Mouse (Mus musculus) embryo, embryonic 10.5 days (tissue): ENCODE data around the gene Tmco3.
"Not testable (repeated sequence)": the region's sequence is repeated elsewhere in the genome, so short reads cannot be mapped to it uniquely, and the experiment has no call there.

Experiments used
- DNase-seq: peaks from one replicate; pipeline ENCODE4 v3.0.0-alpha.2; 2015; ENCODE audit warnings: low spot score

The Tmco3 gene

DNA sequence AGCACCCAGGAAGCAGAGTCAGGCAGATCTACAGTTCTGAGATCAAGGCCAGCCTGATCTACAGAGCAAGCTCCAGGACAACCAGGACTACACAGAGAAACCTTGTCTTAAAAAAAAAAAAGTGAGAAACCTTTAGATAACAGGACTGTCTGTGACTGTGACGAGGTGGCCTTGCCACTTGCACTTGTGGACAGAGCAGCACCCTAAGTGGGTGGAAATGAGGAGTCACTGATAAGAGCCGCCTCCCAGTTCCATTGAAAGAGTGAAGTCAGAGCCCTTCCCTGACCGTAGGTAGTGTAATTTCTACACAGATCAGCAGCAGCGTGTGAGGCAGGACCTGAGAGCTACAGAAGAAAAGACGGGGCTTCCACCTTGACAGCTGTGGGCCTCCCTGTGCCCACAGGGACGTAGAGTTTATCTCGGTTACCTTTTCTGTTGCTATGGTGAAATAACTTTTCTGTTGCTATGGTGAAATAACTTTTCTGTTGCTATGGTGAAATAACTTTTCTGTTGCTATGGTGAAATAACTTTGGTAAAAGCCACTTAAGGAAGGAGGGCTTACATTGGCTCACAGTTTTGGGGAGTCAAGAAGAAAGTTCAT lies 18.4 kb downstream of the Tmco3 start:
- DNase-seq, result no peak

DNA sequence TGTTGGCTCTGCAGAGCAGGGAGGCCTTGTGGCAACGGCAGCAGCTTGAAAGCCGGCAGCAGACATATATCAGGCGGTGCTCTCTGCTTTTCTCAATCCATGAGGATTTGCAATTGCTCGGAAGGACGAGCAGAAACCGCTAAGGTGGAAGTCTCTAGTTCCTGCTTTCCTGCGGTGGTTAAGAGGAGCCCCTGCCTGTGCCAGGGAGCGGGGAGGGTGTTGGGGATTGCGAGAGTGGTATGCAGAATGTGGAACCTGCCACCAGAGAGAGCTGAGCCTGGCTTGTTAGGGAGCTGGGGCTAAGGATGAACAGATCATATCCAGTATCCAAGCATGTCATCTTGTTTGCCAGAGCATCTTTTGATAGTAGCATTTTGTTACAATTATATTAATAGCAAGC lies 18.9 kb downstream of the Tmco3 start:
- no peak for DNase-seq

DNA sequence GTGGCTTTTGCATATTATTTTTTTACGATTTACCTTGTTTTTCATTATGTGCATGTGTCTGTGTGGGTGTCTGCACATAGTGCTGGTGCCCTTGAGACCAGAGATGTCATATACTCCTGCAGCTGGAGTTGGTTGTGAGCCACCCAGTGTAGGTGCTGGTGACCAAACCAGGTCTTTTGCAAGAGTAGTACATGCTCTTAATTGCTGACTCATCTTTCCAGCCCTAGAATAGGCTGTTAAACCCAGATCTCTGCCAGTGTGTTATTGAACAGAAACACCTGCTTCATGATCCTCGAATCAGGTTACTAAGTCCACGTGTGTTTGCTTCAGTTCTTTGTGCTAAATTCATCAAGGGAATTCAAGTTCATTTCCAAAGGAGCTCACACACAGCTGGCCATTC lies 26.9 kb downstream of the Tmco3 start:
- no peak for DNase-seq

DNA sequence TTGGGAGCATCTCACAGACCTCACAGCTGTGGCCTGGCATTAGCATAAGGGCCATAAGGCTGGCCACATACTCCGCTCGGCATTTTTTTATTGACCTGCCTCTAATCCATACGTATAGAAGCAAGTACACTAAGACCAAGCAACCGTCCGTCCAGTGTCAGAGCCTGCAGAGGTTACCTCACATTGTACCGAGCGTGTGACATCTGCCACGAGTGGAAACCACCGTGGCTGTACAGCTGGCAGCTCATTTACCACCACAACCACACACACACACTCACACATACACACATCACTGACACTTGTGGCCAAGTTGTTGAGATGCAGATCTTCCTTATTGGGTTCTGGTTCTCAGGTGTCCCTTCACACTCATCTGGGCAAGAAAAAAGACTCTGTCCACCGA lies 28.7 kb downstream of the Tmco3 start:
- DNase-seq, result no peak

DNA sequence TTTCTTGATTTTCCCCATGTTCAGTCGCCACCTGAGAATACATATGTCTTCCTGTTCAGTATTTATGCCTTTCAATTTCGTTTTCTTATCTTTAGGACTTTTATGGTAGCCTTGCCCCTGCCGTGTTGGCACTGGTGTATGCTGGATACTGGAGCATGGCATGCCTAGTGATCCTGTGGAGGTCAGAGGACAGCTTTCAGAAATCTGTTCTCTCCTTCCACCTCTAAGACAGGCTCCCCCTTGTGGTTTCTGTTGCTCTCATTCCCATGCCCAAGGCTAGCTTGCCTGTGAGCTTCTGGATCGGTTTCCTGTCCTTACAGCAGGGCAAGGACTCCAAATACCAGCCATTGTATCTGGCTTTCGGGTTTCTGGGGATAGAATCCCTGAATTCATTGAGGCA lies 38.6 kb downstream of the Tmco3 start:
- DNase-seq, result peak; percentile 75

DNA sequence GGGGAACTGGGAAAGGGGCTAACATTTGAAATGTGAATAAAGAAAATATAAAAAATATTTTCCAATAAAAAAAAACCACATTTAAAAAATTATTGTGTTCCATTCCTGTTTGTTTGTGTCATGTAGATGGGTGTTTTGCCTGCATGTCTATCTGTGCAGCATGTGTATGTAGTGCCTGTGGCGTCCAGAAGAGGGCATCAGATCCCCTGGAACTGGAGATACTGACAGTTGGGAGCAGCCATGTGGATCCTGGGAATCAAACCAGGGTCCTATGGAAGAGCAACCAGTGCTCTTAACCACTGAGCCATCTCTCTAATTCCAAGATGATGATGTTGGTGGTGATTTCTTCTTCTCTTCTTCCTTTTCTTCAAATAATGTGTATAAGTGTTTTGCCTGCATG lies 46.7 kb downstream of the Tmco3 start:
- no peak for DNase-seq

DNA sequence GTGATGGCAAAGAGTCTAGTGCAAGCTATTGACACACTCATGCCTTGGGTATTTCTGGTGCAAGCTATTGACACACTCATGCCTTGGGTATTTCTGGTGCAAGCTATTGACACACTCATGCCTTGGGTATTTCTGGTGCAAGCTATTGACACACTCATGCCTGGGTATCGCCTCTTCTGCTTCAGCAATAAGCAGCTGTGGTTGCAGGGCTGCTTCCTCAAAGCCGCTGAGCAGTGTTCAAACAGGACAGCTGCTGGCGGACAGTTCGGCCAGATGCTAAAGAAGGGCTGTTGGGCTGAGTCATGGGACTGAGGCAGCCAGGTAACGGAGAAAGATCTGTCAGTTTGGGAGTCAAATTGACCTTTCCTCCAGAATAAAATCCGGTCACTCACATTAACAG lies 49.3 kb downstream of the Tmco3 start:
- not testable (repeated sequence) for DNase-seq

DNA sequence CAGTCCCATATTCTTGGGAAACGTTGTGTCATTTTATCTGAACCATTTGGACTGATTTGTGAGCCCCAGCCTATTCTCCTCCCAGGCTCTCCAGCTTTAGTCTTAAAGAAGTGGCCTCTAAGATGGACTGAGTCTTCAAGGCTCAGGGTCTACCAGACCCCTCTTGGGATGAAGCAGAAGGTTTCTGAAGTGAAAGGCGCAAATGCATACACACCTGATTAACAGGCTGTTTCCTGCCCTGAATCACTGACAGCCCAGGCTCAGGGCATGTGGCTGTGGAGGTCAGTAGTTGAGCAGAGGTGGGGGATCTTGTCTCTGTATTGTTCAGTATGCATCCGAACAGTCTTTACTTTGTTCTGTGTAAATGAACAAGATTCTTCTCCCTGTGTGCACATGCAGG lies 49.7 kb downstream of the Tmco3 start:
- DNase-seq, result no peak

DNA sequence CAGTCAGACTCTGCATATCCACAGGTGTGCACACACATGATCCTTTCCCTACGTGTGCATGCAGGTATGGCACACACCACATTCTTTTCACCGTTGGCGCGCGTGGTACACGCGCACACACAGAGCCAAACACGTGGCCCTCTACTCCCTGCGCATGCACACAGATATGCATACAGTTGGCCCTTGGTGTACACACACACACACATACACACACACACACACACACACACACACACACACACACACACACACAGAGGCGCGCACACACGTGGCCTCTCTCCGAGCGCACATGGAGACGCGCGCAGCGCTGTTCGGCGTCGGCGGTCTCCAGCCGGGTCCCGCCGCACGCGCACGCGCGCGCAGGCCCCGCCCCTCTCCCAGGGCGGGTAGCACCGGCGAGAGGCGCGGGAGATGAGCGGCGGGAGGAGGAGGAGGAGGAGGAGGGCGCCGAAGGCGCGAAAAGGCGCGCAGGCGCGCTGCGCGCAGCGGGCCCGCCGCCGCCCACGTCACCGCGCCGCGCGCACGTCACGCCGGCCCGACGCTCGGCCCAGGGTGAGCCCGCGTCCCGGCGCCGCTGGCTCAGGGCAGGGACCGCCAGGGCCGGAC lies 50.4 kb downstream of the Tmco3 start, which contains the start of gene Tfdp1:
Gene Tfdp1 (plus strand): TSS at position 497 of the 606 bp plus-strand sequence.
- peak; percentile 92 for DNase-seq

DNA sequence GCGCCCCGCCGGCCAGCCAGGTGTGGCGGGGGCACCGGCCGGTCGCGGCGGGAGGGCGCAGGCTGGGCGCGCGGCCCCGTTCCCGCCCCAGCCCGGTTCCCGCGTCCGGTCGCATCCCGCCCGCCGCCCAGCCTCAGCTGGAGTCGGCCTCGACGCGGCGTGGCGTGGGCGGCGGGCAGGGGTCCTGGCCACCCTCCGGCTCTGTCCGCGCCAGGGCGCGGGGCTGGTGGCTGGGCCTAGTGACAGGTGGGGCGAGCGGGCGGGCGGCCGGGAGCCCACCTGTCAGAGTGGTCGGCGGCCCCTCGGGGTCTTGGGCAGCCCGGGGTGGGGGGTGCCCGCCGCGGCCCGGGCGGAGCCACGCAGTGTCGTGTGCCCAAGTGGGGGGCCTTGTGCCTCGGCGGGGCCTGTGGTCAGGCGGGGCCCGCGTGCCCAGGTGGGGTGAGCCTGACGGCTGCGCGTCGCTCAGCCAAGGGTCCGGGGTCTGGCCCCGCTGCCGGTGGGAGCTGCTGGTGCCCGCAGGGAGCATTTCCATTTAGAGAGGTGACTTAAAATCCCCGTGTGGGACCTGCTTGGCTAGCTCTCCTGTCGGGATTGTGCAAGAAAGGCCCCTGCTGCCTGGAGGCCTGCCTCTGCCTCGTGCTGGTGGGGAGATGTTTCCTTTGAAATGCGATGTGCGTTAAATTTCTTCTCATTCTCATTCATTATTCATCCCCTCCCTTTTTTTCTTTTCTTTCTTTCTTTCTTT lies 51.1 kb downstream of the Tmco3 start:
- peak; percentile 40 for DNase-seq

DNA sequence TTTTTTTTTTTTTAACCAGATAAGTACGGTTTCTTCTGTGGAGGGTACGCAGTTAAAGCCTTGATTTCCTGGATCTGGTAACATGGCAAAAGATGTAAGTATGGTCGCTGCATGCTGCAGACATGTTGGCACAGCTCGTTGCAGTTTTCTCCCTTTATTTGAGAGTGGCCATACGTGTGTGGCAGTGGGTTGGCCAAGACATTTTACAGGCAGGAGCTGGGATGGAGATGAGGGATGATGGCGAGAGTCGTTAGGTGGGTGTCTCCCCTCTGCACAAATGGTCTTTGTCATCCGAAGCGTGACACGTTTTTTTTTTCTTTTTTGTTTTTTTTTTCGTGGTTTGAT lies 51.6 kb downstream of the Tmco3 start:
- peak; percentile 34 for DNase-seq

DNA sequence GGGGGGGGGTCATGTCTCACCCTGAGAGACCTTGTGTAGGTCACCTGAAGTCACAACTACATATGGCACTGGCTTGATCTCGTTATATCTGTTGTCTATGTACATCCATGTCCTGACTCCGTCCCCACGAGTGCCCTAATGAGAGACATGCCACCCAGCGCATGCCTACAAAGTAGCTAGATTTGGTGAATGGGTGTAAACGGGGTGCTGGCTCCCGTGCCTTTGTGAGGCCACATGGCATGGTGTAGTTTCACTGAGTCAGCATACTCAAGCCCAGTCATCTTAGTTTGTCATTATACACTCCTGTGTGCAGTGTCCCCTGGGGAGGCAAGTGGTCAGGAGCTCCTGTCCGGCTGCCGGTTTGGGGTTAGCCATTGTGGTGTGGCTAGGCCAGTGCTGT lies 52.7 kb downstream of the Tmco3 start:
- DNase-seq, result no peak

DNA sequence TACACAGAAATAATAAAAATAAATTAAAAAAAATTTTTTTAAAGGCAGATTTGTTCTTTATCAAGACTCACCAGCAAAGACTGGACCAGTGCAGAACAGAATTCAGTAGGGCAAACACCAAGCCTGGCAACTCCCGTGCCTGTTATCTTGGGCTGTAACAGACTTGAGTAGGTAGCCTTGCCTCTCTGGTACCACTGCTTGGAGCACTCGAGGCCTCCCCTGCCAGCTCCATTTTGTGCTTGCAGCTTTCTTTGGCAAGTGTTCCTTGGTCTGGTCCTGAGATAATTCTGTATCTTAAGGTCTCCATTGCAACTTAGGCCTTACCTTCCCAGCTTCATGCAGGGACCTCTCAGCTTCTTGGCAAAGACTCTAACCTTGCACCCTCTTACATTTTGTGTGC lies 54.4 kb downstream of the Tmco3 start:
- no peak for DNase-seq

DNA sequence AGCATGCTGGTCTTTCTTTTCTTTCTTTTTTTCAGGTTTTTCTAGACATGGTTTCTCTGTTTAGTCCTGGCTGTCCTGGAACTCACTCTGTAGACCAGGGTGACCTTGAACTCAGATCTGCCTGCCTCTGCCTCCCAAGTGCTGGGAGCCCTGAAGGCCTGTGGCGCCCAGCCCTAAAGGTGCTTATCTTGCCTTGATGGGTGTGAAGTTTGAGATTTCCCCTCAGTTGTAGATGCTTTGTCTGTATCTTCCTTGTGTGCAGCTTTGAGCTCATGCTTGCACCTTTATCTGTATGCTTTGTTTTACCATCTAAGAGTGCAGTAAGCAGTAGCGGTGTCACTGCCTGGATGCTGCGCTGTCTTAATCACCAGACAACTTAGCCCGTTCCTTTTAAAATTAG lies 55.1 kb downstream of the Tmco3 start:
- DNase-seq, result no peak

DNA sequence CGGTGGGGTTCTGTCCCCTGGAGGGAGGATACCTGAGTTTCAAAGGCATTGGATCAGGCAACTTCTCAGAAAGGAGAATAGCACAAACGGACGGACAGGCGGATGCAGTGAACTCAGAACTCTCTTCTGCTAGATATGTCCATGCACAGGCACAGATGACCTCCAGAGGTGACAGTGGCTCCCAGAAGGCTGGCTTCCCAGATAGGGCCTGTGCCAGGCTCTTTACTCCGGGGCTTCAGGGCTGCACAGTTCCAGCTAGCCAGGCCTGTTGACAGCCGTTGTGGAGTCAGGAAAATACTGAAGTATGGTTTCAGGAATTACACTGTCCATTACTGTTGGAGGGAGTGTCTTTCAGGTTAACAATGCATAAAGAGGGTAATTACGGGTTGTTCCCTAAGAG lies 62.1 kb downstream of the Tmco3 start:
- no peak for DNase-seq

DNA sequence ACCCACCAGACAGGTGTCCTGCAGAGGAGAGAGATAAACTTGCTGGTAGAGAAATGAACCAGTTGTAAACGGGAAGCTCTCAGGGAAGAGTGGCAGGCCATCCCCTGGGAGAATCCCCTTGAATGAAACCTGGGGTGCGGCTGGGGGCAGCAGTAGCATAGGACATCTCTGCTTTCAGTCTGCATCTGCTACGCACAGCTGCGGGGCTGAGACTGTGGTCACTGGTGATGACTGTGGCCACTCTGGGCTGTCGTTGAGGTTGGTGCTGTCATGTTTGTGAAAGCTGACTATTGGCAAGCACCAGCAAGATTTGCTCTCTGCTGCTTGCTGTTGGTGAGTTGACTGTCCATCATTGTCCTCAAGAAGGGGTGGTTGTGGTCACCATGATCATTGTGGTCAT lies 63.6 kb downstream of the Tmco3 start:
- DNase-seq, result no peak

DNA sequence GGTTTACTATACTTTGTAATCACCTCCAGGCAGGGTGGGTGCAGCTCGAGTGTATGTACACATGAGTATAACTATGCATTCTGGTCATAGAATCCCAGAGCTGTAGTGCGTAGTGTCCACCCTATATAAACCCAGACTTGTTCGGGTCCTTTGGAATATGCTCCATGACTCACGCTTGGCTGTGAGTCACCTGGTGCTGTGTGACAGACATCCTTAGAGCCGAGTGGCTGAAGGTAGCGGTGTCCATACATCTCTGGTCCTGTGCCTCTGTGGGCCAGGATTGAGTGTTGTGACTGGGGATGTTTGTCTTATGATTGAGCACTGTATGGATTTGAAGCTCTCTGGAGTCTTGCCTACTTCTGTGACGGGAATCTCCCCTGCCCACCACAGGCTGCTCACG lies 64.6 kb downstream of the Tmco3 start:
- DNase-seq, result no peak

DNA sequence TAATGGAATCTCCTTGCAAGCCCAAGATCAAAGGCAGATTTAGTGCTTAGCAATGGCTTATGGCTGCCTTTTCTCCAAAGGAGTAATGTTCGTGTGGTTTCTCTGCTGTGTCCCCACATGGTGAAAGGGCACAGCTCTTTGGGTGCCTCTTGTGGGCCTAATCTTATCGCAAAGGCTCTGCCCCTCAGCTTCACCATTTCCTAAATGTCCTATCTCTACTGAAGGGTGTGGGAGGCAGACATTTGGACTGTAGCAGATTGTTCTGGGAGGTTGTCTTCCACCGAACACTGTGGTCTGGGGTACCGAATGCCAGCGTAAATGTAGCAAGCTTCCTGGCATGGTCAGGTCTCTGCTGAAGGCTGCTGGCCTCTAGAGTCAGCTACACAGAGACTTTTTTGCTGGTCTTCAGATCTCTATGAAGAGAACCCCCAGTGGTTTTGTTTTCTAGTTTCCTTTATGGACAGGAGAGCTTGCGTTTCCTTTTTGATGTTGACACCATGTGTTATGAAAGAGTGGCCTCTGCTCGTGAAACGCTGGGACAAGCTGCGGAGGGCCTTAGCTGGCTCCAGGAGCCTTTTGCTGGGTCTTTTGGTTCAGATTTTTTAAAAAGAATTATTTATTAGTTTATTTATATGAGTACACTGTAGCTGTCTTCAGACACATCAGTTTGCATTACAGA lies 65.3 kb downstream of the Tmco3 start:
- DNase-seq, result no peak

DNA sequence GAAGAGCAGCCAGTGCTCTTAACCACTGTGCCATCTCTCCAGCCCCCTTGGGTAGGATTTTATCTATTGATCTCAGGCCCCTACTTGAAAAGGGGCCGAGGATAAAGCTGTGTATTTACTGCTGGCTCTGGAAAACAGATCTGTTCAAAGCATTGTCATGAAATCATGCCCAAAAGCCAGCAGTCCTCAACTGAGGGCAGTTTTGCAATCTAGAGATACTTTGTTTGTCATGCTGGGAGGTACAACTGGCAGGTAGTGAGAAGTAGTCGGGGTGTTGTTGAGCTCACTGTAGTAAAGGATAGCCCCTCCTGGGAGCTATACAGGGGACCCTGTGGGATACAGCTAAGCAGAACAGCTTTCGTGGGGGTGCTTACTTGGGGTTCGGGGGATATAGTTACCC lies 65.9 kb downstream of the Tmco3 start:
- DNase-seq, result no peak

DNA sequence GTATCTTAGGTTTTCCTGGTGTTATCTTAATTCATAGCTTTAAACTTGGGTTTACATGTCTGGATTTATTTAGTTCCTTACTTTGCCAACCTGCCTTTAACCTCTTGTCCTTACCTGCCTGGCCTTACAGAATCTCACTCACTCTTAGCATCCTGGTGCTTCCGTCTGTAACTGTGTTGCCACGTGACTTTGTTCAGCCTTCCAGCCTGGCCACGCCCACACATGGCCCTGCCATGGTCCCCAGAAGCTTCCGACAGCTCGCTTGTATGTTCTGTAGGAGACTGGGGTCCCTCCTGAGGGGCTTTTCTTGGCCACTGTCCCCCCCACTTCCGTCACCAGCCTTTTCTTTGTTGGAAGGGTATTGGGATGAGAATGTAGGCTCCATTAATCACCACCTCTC lies 68.2 kb downstream of the Tmco3 start:
- DNase-seq, result no peak

DNA sequence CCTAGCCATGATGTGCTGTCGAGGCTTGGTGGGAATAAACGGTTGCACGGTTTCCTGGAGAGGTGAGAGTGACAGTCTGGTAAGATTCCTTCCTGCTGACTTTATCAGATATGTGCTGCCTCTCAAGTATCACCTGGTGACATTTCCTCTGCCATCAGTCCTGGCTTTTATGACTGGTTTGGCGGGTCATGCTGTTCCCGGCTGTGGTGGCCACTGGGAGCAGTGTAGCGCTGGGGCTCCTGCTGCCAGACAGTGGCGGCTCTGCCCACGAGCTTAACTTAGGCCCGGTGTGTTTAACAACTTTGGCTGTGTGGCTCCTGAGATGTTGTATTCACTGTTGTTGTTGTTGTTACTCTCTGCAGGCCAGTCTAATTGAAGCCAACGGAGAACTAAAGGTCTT lies 68.7 kb downstream of the Tmco3 start:
- DNase-seq, result no peak

DNA sequence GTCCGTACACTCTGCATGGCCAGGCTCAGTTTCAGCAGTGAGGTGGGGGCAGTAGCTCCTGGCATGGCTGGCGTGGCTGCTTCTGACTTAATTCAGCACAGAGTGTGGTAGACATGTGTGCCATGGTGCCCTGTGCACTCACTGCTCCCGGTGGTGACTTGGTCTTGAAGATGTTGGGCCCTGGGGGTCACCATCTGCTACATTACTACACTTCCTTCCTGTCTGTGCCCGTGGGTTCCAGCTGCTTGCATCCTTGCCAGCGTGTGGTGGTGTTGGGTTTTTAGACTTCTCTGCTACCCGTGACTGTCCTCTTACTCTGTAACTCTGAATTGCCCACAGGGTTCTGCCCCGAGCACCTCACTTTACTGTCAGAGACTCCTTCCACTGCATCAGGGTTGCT lies 72.2 kb downstream of the Tmco3 start:
- no peak for DNase-seq

DNA sequence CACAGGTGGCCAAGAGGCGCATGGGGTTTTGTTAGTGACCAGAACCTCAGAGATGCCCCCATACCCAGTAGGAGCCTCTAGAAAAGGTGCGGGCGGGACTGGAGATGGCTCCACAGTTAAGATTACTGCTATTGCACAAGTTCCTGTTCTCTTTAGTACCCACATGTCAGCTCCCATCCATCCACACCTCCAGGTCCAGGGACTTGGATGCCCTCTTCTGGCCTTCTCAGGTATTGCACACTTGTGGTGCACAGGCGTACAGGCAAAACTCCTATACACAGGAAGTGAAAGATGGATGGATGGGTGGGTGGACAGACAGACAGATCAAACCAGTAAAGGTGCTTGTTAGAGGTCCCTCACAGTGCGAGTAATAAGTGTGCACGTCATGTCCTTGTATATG lies 73.9 kb downstream of the Tmco3 start:
- peak; percentile 11 for DNase-seq
